Mouse (Mus musculus) CH12.LX (cell line): Measurements from ENCODE around the gene Cort. TPM values are rescaled to one million over a fixed set of nuclear protein-coding genes. Genes with fewer than 3 reads are reported as not detected.

Source experiments
- DNase-seq: peaks from one replicate; pipeline ENCODE4 v3.0.0-alpha.2; 2013; ENCODE audit errors: extremely low read depth
- H3K27ac ChIP-seq: 2 replicates; pipeline ENCODE4 v1.5.1; 2012; ENCODE audit warnings: low read depth, mild to moderate bottlenecking, control low read depth, moderate library complexity; ENCODE audit not compliant: insufficient read depth
- H3K27me3 ChIP-seq: replicated peaks from 2 replicates; pipeline ENCODE3; 2012; ENCODE audit warnings: inconsistent platforms
- H3K36me3 ChIP-seq, 2 experiments: replicated peaks in 1 of 2; 2 replicates each; pipeline versions ENCODE3 to v1.6.1; 2012; ENCODE audit warnings: inconsistent platforms in 1 of 2, low read length in 1 of 2, mild to moderate bottlenecking in 1 of 2, mixed read lengths in 1 of 2, moderate library complexity in 1 of 2; ENCODE audit not compliant: control insufficient read depth in 1 of 2, insufficient read depth in 1 of 2
- H3K4me1 ChIP-seq, 2 experiments: 2 replicates each; pipeline ENCODE4 v1.6.1; 2012; ENCODE audit warnings: inconsistent platforms in 1 of 2, moderate library complexity in 1 of 2; ENCODE audit not compliant: insufficient read depth in 2 of 2, control insufficient read depth in 1 of 2
- H3K4me2 ChIP-seq: 2 replicates; pipeline ENCODE4 v1.6.1; 2012; ENCODE audit warnings: low read depth, mild to moderate bottlenecking, control low read depth; ENCODE audit not compliant: poor library complexity, insufficient read depth, severe bottlenecking
- H3K4me3 ChIP-seq, 3 experiments: fragments of 150-350 bp in 1 of 3; sonication (generic) in 1 of 3; replicated peaks in 1 of 3; 2 replicates each; pipeline versions ENCODE3 to v1.5.1; 2011 to 2012; ENCODE audit warnings: low read depth in 2 of 3, low read length in 2 of 3, mild to moderate bottlenecking in 2 of 3, moderate library complexity in 2 of 3, control low read depth in 1 of 3, improper control_type of control experiment in 1 of 3, inconsistent platforms in 1 of 3, mixed read lengths in 1 of 3; ENCODE audit not compliant: poor library complexity in 1 of 3
- H3K79me2 ChIP-seq: replicated peaks from 2 replicates; pipeline ENCODE4 v1.6.1; 2012; ENCODE audit warnings: mild to moderate bottlenecking, moderate library complexity; ENCODE audit not compliant: control insufficient read depth, poor library complexity, insufficient read depth, severe bottlenecking; ENCODE audit errors: extremely low read depth
- H3K9ac ChIP-seq: 2 replicates; pipeline ENCODE4 v1.6.1; 2012; ENCODE audit warnings: low read depth, mild to moderate bottlenecking, control low read depth, moderate library complexity; ENCODE audit not compliant: insufficient read depth
- H3K9me3 ChIP-seq: replicated peaks from 2 replicates; pipeline ENCODE3; 2012; ENCODE audit warnings: low read length, inconsistent platforms, mixed read lengths
- BHLHE40 ChIP-seq: IDR thresholded peaks from 2 replicates; pipeline ENCODE4 v1.6.1; 2011; ENCODE audit warnings: mild to moderate bottlenecking, low read depth, low read length, improper control_type of control experiment
- CHD1 ChIP-seq: IDR thresholded peaks from 2 replicates; pipeline ENCODE4 v1.6.1; 2012; ENCODE audit warnings: low read depth, low read length, improper control_type of control experiment, inconsistent platforms
- CHD2 ChIP-seq: IDR thresholded peaks from 2 replicates; pipeline ENCODE4 v1.6.1; 2011; ENCODE audit warnings: low read length, improper control_type of control experiment
- CTCF ChIP-seq, 2 experiments: IDR thresholded peaks in 1 of 2; conservative IDR thresholded peaks in 1 of 2; 2 replicates each; pipeline ENCODE4 v1.5.1; 2011 to 2012; ENCODE audit warnings: low read depth in 2 of 2, low read length in 2 of 2, improper control_type of control experiment in 1 of 2, inconsistent platforms in 1 of 2, mild to moderate bottlenecking in 1 of 2, moderate library complexity in 1 of 2
- E2F4 ChIP-seq: IDR thresholded peaks from 2 replicates; pipeline ENCODE4 v1.6.1; 2011; ENCODE audit warnings: low read depth, low read length, improper control_type of control experiment; ENCODE audit not compliant: insufficient replicate concordance
- JUN ChIP-seq: IDR thresholded peaks from 2 replicates; pipeline ENCODE4 v1.6.1; 2011; ENCODE audit warnings: low read depth, mild to moderate bottlenecking, low read length, improper control_type of control experiment, moderate library complexity; ENCODE audit not compliant: insufficient read depth
- JUND ChIP-seq: conservative IDR thresholded peaks from 2 replicates; pipeline ENCODE4 v1.6.1; 2011; ENCODE audit warnings: low read depth, low read length, improper control_type of control experiment
- MAFK ChIP-seq: IDR thresholded peaks from 2 replicates; pipeline ENCODE4 v1.6.1; 2011; ENCODE audit warnings: low read length, improper control_type of control experiment; ENCODE audit not compliant: insufficient replicate concordance
- MAX ChIP-seq: IDR thresholded peaks from 2 replicates; pipeline ENCODE4 v1.6.1; 2011; ENCODE audit warnings: low read length, improper control_type of control experiment
- MAZ ChIP-seq: IDR thresholded peaks from 2 replicates; pipeline ENCODE4 v1.6.1; 2012; ENCODE audit warnings: low read depth, mild to moderate bottlenecking, inconsistent platforms, low read length, improper control_type of control experiment, moderate library complexity
- MEF2A ChIP-seq: IDR thresholded peaks from 2 replicates; pipeline ENCODE4 v1.6.1; 2014; ENCODE audit warnings: low read depth, mild to moderate bottlenecking, inconsistent platforms, low read length, improper control_type of control experiment, borderline replicate concordance
- MYC ChIP-seq: IDR thresholded peaks from 2 replicates; pipeline ENCODE4 v1.6.1; 2011; ENCODE audit warnings: low read depth, mild to moderate bottlenecking, improper control_type of control experiment, low read length
- NELFE ChIP-seq: IDR thresholded peaks from 2 replicates; pipeline ENCODE4 v1.6.1; 2011; ENCODE audit warnings: low read depth, low read length, improper control_type of control experiment
- PAX5 ChIP-seq: IDR thresholded peaks from 2 replicates; pipeline ENCODE4 v1.6.1; 2012; ENCODE audit warnings: low read length, inconsistent platforms, mixed read lengths
- POLR2A ChIP-seq: IDR thresholded peaks from 2 replicates; pipeline ENCODE4 v1.6.1; 2011; ENCODE audit warnings: low read depth, mild to moderate bottlenecking, improper control_type of control experiment, low read length
- POLR2AphosphoS2 ChIP-seq: IDR thresholded peaks from 2 replicates; pipeline ENCODE4 v1.6.1; 2011; ENCODE audit warnings: low read depth, low read length, improper control_type of control experiment
- SMC3 ChIP-seq: IDR thresholded peaks from 2 replicates; pipeline ENCODE4 v1.6.1; 2011; ENCODE audit warnings: low read depth, low read length, improper control_type of control experiment
- TCF12 ChIP-seq: IDR thresholded peaks from 2 replicates; pipeline ENCODE4 v1.6.1; 2014; ENCODE audit warnings: low read depth, mild to moderate bottlenecking, inconsistent platforms, low read length, improper control_type of control experiment
- UBTF ChIP-seq: IDR thresholded peaks from 2 replicates; pipeline ENCODE4 v1.6.1; 2012; ENCODE audit warnings: low read depth, mild to moderate bottlenecking, inconsistent platforms, low read length, improper control_type of control experiment, moderate library complexity
- ZNF384 ChIP-seq: IDR thresholded peaks from 2 replicates; pipeline ENCODE4 v1.6.1; 2012; ENCODE audit warnings: low read depth, low read length, improper control_type of control experiment, inconsistent platforms
- dilution Hi-C: fragments of 300-500 bp; cut with MboI; formaldehyde crosslinking; loops from 2 replicates; pipeline ENCODE4 v1.14.3; 2020; ENCODE audit warnings: low sequenced_read_pairs; ENCODE audit not compliant: extremely low pct_unique_long_range_greater_than_20kb, extremely low pct_ligation_motif_present
- in situ Hi-C: fragments of 300-500 bp; cut with MboI; formaldehyde crosslinking; loops from 3 replicates; pipeline ENCODE4 v1.14.3; 2019; ENCODE audit warnings: low sequenced_read_pairs, low pct_ligation_motif_present, low pct_unique_long_range_greater_than_20kb, mixed read lengths
- polyA plus RNA-seq: library from polyadenylated mRNA; unstranded; fragments of >175 nt; gene quantifications from 2 replicates; pipeline ENCODE4 v1.2.1, GENCODE M21; 2012; ENCODE audit warnings: low read depth; ENCODE audit not compliant: insufficient read length
- total RNA-seq, 2 experiments: library from RNA; depleted of rRNA; stranded (reverse); fragments of 300-350 nt in 1 of 2; fragments of >200 nt in 1 of 2; gene quantifications; 2 replicates each; pipeline ENCODE4 v1.2.3; 2012 to 2014

The Cort gene
- total and polyA plus RNA-seq, 3 experiments: 0.59 to 0.94 TPM; not detected in 1

GRCm38 (mm10) chr4:149161166-149161565 is 34.6 kb upstream of the Cort start:
- Histone ChIP-seq H3K4me3 (no peak overlapping the region), H3K27me3 (no peaks in the 10 kb centered on the region), H3K9me3 (no peaks in the 10 kb centered on the region), H3K79me2 (peaks cover 12% of the 10 kb centered on the region), H3K36me3 (peaks cover 59 to 88% of the 10 kb centered on the region in 2 experiments), H3K27ac (no peak overlapping the region), H3K4me1 (peaks cover 0 to 31% of the 10 kb centered on the region in 2 experiments; a peak in 2 of 4 replicates), H3K4me2 (no peak overlapping the region), H3K9ac (no peak overlapping the region)
- in situ Hi-C loops: loop anchor here (25.0 kb wide), 1 partner anchor 551 kb away; the partner anchor contains the start of gene Pik3cd
- dilution Hi-C loops: no loop called here
- DNase-seq: no peak
- TF ChIP-seq CHD2: no peak
- no peak for TF ChIP-seq MYC
- no peak for TF ChIP-seq CHD1
- TF ChIP-seq ZNF384: no peak
- TF ChIP-seq MEF2A: no peak
- TF ChIP-seq PAX5: no peak
- no peak for TF ChIP-seq E2F4
- TF ChIP-seq SMC3: no peak
- no peak for TF ChIP-seq POLR2AphosphoS2
- TF ChIP-seq MAZ: no peak
- TF ChIP-seq POLR2A: no peak
- TF ChIP-seq NELFE: no peak
- TF ChIP-seq CTCF (conservative IDR thresholded peaks at IDR 0.05 in 1 of 2, IDR thresholded peaks at IDR 0.05 in 1 of 2; ENCODE audit: low read depth in 2 of 2, low read length in 2 of 2): no peak
- no peak for TF ChIP-seq MAFK
- TF ChIP-seq JUND: no peak
- no peak for TF ChIP-seq BHLHE40
- no peak for TF ChIP-seq UBTF
- no peak for TF ChIP-seq JUN
- no peak for TF ChIP-seq MAX

GRCm38 (mm10) chr4:149159891-149160290 is 33.3 kb upstream of the Cort start:
- Histone ChIP-seq H3K4me3 (no peak overlapping the region), H3K4me2 (no peak overlapping the region), H3K27ac (no peak overlapping the region), H3K9me3 (peaks cover 3% of the 10 kb centered on the region), H3K9ac (no peak overlapping the region), H3K27me3 (no peaks in the 10 kb centered on the region), H3K36me3 (peaks cover 69 to 94% of the 10 kb centered on the region in 2 experiments), H3K4me1 (peaks cover 0 to 21% of the 10 kb centered on the region in 2 experiments; a peak in 2 of 4 replicates), H3K79me2 (peaks cover 6% of the 10 kb centered on the region)
- DNase-seq: no peak
- no peak for TF ChIP-seq MYC
- no peak for TF ChIP-seq JUND
- no peak for TF ChIP-seq TCF12
- no peak for TF ChIP-seq UBTF
- no peak for TF ChIP-seq MAX
- TF ChIP-seq MAZ: no peak
- TF ChIP-seq POLR2AphosphoS2: no peak
- in situ Hi-C loops: loop anchor here (25.0 kb wide), 1 partner anchor 552 kb away; the partner anchor contains the start of gene Pik3cd
- dilution Hi-C loops: no loop called here
